Mouse (Mus musculus) megakaryocyte, adult 5-6 weeks (primary cell): Measurements from ENCODE around the gene Zmynd8. TPM values are rescaled to one million over a fixed set of nuclear protein-coding genes. Genes with fewer than 3 reads are reported as not detected.

ENCODE experiments used
- ATAC-seq: 2 replicates; pipeline ENCODE4 v1.8.0; 2016; ENCODE audit warnings: mild to moderate bottlenecking, inconsistent platforms; ENCODE audit not compliant: poor library complexity, severe bottlenecking
- total RNA-seq, 2 experiments: library from RNA; stranded (forward) in 1 of 2; stranded (reverse) in 1 of 2; fragments of 153-499, 151-499 nt in 1 of 2; fragments of 221-1000, 200-1000 nt in 1 of 2; gene quantifications; 2 replicates each; pipeline versions ENCODE4 v1.2.3 to v1.2.4; 2015 to 2017

Gene Zmynd8
- total RNA-seq, 2 experiments from 2014 or later: 26.7 to 37.5 TPM

DNA sequence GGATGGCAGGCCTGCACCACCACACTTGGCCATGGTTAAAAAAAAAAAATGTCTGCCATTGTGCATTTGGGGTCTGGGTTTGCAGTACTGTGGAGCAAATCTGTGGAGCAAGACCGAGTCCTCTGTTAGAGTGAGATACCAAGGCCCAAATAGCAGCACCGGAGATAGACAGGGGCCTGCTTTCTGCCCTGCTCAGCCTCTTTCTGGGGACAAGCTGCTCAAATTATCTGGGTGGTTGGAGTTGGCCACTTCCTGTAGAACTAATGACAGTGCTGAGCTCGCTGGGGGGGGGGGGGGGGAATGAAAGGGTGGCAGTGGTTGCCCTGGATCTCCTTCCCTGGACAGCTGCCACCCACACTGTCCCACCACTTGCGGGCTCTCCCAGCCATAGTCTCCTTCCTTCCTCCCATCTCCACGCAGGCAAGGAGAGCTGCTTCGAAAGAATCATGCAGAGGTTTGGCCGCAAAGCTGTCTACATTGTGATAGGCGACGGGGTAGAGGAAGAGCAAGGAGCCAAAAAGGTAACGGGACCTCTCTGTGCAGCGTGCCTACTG, 129.9 kb downstream of the Zmynd8 start:
- ATAC-seq: no peak

DNA sequence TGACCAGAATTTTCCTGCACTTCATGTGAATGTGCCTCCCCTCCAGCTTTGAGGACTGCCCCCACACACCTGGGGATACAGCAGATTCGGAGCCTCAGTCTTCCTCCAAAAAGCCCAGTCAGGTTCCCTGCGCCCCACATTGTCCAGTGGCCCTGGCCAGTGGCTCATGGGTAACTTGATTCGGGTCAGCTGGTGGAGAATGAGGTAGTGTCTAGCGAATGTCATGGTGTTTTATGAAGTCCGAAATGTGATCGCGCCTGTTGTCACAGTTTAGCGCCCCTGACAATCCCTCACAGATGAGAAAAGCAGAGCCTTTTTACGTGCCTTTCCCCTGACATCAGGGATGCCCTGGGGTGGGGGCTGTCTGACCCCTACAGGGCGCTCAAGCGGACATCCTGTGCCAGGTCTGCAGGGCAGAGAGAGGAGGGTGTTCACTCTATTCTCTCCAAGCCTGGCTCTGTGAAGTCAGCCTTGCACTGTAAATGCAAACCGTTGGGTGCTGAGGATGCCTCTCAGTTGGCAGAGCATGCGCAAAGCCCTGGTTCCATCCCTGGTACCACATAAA, 139.3 kb downstream of the Zmynd8 start:
- ATAC-seq: no peak

DNA sequence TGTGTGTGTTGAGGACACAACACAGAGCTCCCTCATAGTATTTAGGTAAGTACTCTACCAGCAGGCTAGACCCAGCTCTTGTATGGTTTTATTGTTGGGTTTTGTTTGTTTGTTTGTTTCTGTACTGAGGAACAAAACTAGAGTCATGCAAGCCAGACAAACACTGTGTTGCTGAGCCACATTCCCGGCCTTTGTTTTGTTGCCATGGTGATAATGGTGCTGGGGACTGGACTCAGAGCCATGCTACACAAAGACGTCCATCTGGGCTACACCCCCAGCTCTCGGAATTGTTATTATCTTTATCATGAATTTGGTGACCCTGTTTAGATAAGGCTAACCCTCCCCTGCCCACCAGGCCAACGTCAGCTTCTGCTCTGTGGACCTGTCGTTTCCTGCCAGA, 140.3 kb downstream of the Zmynd8 start:
- ATAC-seq: no peak

DNA sequence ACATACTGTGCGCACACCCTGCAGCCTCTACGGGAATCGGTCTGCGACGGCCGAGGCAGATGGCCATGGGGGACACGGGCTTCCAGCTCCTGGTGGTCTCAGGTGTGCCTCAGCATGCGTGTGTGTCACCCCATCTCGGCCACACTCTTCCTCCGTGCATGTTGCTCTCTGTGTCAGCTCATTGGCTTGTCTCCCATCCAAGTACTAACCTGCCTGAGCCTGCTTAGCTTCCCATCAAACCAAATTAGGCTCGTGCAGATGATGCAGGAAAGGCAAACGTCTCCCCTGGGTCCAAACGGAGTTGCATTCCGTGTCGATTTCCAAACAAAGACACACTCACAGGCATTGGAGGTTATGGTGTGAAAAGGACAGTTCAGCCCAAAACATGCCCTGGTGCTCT, 141.0 kb downstream of the Zmynd8 start:
- no peak for ATAC-seq

DNA sequence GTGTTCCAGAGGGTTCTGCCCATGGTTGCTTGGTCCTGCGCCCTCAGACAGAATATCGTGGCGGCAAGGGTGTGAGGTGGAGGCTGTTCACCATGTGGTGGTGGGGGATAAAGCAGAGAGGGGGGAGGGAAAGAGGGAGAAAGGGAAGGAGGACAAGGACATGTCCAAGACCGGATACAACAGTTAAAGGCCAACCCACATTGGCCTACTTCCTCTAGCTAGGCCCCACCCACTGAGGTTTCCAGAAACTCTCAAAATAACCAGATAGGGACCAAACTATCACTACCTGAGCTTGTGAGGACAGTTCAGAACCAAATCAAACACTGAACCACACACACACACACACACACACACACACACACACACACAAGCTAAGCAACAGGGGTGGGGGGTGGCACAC, 146.1 kb downstream of the Zmynd8 start:
- 0 out of 2 replicates have a peak, but pooled peaks have one; percentile 35 for ATAC-seq

DNA sequence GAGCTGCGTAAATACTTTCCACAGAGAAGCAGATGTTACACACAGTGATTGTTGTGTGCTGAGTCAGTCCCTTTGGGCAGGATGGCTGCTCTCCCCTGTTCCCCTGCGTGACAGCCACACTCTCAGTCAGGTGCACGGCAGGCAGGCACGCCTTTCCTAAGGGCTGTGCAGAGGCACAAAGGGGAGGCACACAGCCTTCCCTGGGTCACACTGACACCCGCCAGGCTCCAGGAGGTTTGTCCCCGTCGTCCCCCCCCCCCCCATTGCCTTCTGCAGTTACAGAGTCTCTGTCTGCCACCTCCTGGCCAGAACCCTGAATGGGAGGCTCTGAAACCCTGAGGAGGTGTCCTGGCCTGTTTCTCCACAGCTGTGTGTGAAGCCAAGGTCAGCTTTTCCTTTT, 147.7 kb downstream of the Zmynd8 start:
- ATAC-seq: no peak

DNA sequence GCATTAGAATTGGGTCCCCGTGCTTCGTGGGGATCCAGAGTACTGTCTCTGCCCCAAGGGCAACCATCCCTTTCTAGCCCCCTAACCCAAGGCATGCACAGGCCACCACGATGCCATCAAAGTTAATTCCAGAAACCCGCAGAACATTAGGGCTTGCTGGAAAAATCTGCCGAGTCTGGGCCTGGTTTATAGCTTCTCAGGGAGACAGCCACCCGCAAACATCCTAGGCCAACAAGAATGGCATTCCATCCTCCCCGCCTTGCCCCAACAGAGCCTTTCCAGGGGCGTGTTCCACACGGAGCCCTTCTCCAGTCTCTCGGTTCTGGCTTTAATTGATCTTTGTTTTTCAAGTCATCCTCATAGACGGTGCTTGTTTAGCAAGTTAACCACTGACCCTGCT, 150.4 kb downstream of the Zmynd8 start:
- no peak for ATAC-seq

DNA sequence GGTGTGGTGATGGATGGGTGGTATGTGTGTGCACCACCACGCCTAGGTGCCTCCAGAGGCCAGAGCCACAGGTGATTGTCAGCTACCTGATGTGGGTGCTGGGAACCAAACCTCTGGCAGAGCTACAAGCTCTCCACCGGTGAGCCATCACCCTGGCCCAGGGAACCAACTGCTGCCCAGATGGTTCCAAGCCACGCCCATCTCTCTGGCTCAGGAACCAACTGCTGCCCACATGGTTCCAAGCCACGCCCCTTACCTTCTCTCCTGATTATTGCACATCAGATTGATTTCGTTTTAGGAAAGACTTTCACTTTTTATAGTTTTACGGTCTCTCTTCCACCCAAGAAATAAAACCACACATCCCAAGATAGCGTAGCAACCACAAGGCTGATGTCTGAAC, 150.8 kb downstream of the Zmynd8 start:
- ATAC-seq: no peak

DNA sequence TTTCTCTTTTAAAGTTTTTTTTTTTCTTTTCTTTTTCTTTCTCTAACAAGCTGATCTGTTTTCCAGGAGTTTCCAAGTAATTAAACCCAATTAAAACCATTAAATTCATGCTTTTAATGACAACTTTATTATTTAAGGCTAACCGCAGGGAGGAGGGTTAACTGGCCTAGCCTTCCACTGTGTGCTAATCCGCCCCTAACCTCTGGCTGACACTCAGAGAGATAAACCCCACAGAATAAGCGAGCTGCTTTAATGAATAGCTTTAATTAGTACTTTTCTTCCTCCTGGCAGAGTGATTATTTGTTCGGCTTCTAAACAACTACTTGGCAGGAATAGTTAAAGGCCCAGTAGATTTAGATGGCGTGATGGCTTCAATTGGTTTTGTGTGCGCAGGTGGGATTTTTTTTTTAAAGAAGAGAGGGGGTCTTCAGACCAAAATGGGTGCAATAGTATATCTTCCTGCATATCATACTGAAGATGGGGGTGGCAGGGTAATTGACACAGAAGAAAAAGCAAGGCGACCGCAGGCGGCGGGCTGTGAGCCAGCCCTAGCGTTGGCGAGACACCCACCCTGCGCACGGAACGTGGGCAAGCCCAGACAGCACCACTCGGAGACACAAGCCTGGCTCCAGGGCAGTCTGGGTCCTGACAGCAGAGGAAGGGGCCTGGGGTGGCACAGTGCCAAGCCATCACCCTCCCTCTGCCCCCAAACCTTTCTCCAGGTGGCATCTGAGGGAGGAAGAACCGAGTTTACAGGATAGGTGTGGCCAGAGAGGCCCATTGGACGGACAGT, 153.3 kb downstream of the Zmynd8 start:
- ATAC-seq: no peak

DNA sequence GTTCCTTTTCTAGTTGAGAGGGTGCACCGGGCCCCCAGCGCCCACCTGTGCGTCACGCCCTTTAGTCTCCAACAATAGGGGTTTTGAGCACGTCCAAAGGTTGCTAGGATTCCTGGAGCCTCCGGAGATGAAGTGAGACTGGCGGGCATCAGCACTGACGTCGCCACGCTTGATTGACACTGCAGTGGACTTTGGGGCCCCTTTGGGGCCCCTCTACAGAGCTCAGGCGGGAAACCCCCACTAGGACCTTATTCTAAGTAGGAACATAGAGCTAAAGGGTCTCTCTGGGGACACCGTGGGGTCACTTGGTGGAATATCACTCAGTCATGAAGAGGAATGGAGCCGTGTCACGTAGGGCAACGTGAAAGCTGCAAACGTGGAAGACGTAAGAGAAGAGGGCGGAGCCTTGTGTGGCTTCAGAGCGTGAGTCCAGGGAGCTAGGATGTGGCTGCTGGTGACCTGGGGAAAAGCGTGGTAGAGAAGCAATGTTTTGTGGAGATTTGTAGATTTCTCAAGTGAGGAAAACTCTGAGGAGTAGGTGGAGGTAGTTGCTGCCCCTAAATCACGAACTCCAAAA, 156.5 kb downstream of the Zmynd8 start:
- no peak for ATAC-seq

DNA sequence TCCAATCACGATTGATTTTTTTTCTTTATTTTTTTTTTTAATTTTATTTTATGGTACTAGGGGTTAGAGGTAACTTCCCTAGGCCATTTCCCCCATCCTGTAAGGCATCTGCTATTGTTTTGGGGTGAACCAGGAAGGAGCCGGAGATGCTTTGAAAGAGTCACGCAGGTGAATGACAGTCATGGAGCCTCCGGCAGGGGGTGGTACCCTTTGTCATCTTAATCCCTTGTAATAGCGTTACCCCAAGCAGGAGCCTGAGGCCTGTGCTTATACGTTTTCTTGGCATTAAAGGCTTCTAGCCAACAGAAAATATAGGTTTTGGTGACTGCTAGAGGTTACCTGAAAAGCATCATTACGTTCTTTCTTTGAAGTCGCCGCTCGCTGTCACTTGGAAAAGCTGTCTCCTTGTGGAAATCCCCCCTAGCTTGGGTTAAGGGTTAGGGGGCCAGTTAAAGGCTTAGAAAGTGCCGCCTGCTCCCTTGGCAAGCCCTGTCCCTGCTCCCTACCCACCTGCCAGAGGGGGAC, 157.2 kb downstream of the Zmynd8 start:
- no peak for ATAC-seq

DNA sequence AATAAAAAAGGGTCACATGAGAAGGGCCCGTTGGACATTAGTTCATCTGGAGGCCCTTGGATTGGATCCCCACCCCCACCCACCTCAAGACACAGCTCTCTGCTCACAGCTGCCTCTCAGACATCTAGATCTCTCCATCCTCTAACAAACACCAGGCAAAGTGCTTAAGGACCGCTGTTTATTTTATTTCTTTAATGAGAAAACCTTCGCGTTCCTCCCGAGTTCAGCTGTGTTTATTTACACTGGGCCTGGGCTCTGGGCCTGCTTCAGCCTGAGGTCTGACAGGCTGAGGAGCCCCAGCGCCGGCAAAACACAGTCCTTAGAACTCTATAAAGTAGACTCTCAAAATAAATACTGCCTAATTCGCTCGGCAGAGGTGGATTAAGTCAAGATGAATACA, 157.8 kb downstream of the Zmynd8 start:
- no peak for ATAC-seq

DNA sequence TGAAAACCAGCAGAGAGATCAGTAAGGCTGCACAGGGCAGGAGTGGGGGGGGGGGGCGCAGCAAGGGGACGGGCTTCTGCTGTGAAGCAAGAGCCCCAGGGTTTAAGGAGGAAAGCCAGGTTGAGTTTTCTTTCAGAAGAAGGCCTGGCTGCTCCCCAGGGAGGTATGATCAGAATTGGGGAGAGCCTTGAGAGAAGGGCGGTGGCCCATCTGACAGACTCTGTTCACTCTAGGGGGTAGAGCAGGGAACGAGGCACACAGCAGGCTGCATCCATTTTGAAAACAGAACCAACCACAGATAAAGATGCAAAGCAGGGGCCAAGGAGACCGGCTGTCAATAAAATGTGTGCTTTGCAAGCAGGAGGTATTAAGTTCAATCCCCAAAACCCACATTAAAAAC, 158.4 kb downstream of the Zmynd8 start:
- ATAC-seq: no peak

DNA sequence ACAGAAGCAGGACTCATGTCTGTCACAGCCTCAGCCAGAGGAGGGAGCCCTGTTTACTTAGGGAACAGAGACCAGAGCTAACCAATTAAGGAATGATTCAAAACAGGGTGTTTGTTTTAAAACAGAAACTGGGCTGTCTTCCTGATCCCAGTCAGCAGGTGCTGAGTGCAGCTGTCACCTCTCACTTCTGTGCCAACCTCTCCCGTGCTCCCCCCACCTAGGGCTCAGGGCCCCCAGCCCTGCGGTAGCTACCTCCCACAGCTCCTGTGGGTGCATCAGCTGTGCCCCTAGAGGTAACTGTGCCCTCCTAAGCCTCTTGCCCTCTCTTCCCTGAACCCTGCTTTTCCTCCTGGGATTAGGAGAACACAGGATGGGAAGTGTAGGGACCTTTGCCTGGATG, 162.5 kb downstream of the Zmynd8 start:
- no peak for ATAC-seq

Other genes with a start within 250 kb of the Zmynd8 start
- 50.7 and 54.8 TPM in 2 replicates for gene Ncoa3, start 93.6 kb upstream of the Zmynd8 start, total RNA-seq (2015)
- 55.7 and 59.8 TPM in 2 replicates for gene Ncoa3, start 93.6 kb upstream of the Zmynd8 start, total RNA-seq (2017)